Comparison of ENCODE assay signal across 9 mouse cellular contexts in genomic region chr17:56615136-56615784, GRCm38 (mm10). TPM values are rescaled to one million over a fixed set of nuclear protein-coding genes. Genes with fewer than 3 reads are reported as not detected.
DNase-seq lines count a peak whose midpoint lies in the region; ATAC-seq and TF ChIP-seq lines count a peak whose summit lies in the region.
"Had no signal": no experiment of that assay in that cellular context is flagged by ENCODE, and none has a peak within 500 bp of the region (broad histone marks: within the 10 kb centered on the region; RNA-seq: fewer than 3 reads in every experiment).

No protein-coding gene starts in this region.

- DNase-seq in cerebellum, adult 11-12 months, result peak; percentile 36
- no peak for DNase-seq in cerebellum, postnatal 25 days
- DNase-seq in 416B (ENCODE audit: low read depth), result peak; percentile 24
- peak; percentile 73 for DNase-seq in liver, adult 2 months (ENCODE audit: extremely low read depth, low read depth, low spot score)
- no peak for DNase-seq in right cerebral cortex, postnatal 25 days
- no peak for DNase-seq in frontal cortex, postnatal 14 days (ENCODE audit: low spot score in 2 of 2)

- WGBS in forebrain, embryonic 13.5 days, result 87% methylated on average over 11 of the region's 11 CpGs
- 65% methylated on average over 11 of the region's 11 CpGs for WGBS in liver, adult 2 months

- peaks cover 20% of the 10 kb centered on the region for H3K4me1 ChIP-seq in forebrain, embryonic 13.5 days
- peaks cover 14% of the 10 kb centered on the region for H3K4me1 ChIP-seq in liver, adult 2 months (ENCODE audit: control insufficient read depth, insufficient read depth, low read length)

- ATAC-seq in forebrain, embryonic 13.5 days, result no peak
- no peak for ATAC-seq in megakaryocyte-erythroid progenitor cell, adult 5-6 weeks (replicated peaks; ENCODE audit: low FRiP score, low TSS enrichment, poor library complexity, severe bottlenecking)

- H3K9me3 ChIP-seq in forebrain, embryonic 13.5 days (replicated peaks), result no peaks in the 10 kb centered on the region

- H3K4me2 ChIP-seq in forebrain, embryonic 13.5 days, result peak overlapping the region; percentile 77

- peak overlapping the region; percentile 56; the same call in 1 of the 2 replicates for H3K4me3 ChIP-seq in forebrain, embryonic 13.5 days
- H3K4me3 ChIP-seq in liver, adult 2 months (ENCODE audit: insufficient read depth, low read depth, low read length), result no peak overlapping the region

- peaks cover 62% of the 10 kb centered on the region for H3K36me3 ChIP-seq in forebrain, embryonic 13.5 days (ENCODE audit: poor library complexity, severe bottlenecking)
- H3K36me3 ChIP-seq in liver, adult 2 months (ENCODE audit: control insufficient read depth, insufficient read depth, low read length), result peaks cover 1% of the 10 kb centered on the region; the same call in 1 of the 2 replicates

- peaks cover 11% of the 10 kb centered on the region; the same call in 1 of the 2 replicates for H3K79me2 ChIP-seq in liver, adult 2 months (ENCODE audit: control insufficient read depth, insufficient read depth, low read length)

- no peak overlapping the region for H3K27ac ChIP-seq in forebrain, embryonic 13.5 days
- no peak overlapping the region for H3K27ac ChIP-seq in liver, adult 2 months (replicated peaks; ENCODE audit: insufficient read depth, low read depth, low read length)

- H3K9ac ChIP-seq in forebrain, embryonic 13.5 days, result peak overlapping the region; percentile 78
- no peak overlapping the region for H3K9ac ChIP-seq in liver, adult 2 months (ENCODE audit: low read depth, low read length)

- 0 out of 2 replicates have a peak, but pooled peaks have one; percentile 1 for TF ChIP-seq CTCF in liver, adult 2 months (IDR thresholded peaks at IDR 0.05; ENCODE audit: low read depth, low read length)

- no peak for TF ChIP-seq POLR2A in liver, adult 2 months (IDR thresholded peaks at IDR 0.05; ENCODE audit: extremely low read depth, insufficient read depth, low read length)

- no peaks in the 10 kb centered on the region for H3K27me3 ChIP-seq in forebrain, embryonic 13.5 days
- no peaks in the 10 kb centered on the region for H3K27me3 ChIP-seq in liver, adult 2 months (ENCODE audit: control insufficient read depth, insufficient read depth, low read length)

RNA-seq across cellular contexts. Expression of gene Rpl36, which starts 2.0 kb away (rescaled TPM):
- 1,314 and 1,523 TPM in 2 replicates for polyA plus RNA-seq in forebrain, embryonic 13.5 days (2015; fragmentation: Nextera tagmentation; extraction: Ambion mirVana)
- 820 and 1,038 TPM in 2 replicates for total RNA-seq in liver, adult 2 months (2014; rRNA removed)
- polyA plus RNA-seq in liver, adult 2 months (2012; rRNA removed), result 845 and 1,134 TPM in 2 replicates
- total RNA-seq in megakaryocyte-erythroid progenitor cell, adult 5-6 weeks (2014; fragmentation: Nextera tagmentation), result 2,912 and 4,512 TPM in 2 replicates
- 2,001 and 2,083 TPM in 2 replicates for total RNA-seq in megakaryocyte-erythroid progenitor cell, adult 5-6 weeks (2017)

RNA-seq across cellular contexts. Expression of gene 2410015M20Rik, which starts 5.7 kb away (rescaled TPM):
- 212 and 224 TPM in 2 replicates for polyA plus RNA-seq in forebrain, embryonic 13.5 days (2015; fragmentation: Nextera tagmentation; extraction: Ambion mirVana)
- total RNA-seq in liver, adult 2 months (2014; rRNA removed), result 201 and 208 TPM in 2 replicates
- 214 and 259 TPM in 2 replicates for polyA plus RNA-seq in liver, adult 2 months (2012; rRNA removed)
- total RNA-seq in megakaryocyte-erythroid progenitor cell, adult 5-6 weeks (2014; fragmentation: Nextera tagmentation), result 126 and 171 TPM in 2 replicates
- 82.9 and 126 TPM in 2 replicates for total RNA-seq in megakaryocyte-erythroid progenitor cell, adult 5-6 weeks (2017)

RNA-seq across cellular contexts. Expression of gene Lonp1, which starts 11.4 kb away (rescaled TPM):
- polyA plus RNA-seq in forebrain, embryonic 13.5 days (2015; fragmentation: Nextera tagmentation; extraction: Ambion mirVana), result 41.2 and 47.1 TPM in 2 replicates
- total RNA-seq in liver, adult 2 months (2014; rRNA removed), result 81.0 and 89.5 TPM in 2 replicates
- polyA plus RNA-seq in liver, adult 2 months (2012; rRNA removed), result 124 and 129 TPM in 2 replicates
- total RNA-seq in megakaryocyte-erythroid progenitor cell, adult 5-6 weeks (2014; fragmentation: Nextera tagmentation), result 59.8 and 63.2 TPM in 2 replicates
- total RNA-seq in megakaryocyte-erythroid progenitor cell, adult 5-6 weeks (2017), result 76.5 and 108 TPM in 2 replicates

RNA-seq across cellular contexts. Expression of gene Catsperd, which starts 12.7 kb away (rescaled TPM):
- 0.58 and 0.70 TPM in 2 replicates for polyA plus RNA-seq in forebrain, embryonic 13.5 days (2015; fragmentation: Nextera tagmentation; extraction: Ambion mirVana)
- 1.0 and 1.1 TPM in 2 replicates for total RNA-seq in liver, adult 2 months (2014; rRNA removed)
- 0.70 and 4.0 TPM in 2 replicates for polyA plus RNA-seq in liver, adult 2 months (2012; rRNA removed)
- total RNA-seq in megakaryocyte-erythroid progenitor cell, adult 5-6 weeks (2014; fragmentation: Nextera tagmentation), result not detected in 2 replicates
- 0.38 TPM in 1 of 2 replicates, not detected in the other for total RNA-seq in megakaryocyte-erythroid progenitor cell, adult 5-6 weeks (2017)
- total RNA-seq: gastrocnemius, postnatal 4 days had no signal

RNA-seq across cellular contexts. Expression of gene Safb, which starts 30.6 kb away (rescaled TPM):
- polyA plus RNA-seq in forebrain, embryonic 13.5 days (2015; fragmentation: Nextera tagmentation; extraction: Ambion mirVana), result 126 and 135 TPM in 2 replicates
- 20.8 and 22.9 TPM in 2 replicates for total RNA-seq in liver, adult 2 months (2014; rRNA removed)
- 36.6 and 56.2 TPM in 2 replicates for polyA plus RNA-seq in liver, adult 2 months (2012; rRNA removed)
- total RNA-seq in megakaryocyte-erythroid progenitor cell, adult 5-6 weeks (2014; fragmentation: Nextera tagmentation), result 122 and 171 TPM in 2 replicates
- 92.4 and 103 TPM in 2 replicates for total RNA-seq in megakaryocyte-erythroid progenitor cell, adult 5-6 weeks (2017)

Comparison
In these comparisons a context has a peak if more than half of its experiments do, and no peak if none do; other contexts are left out.
1. DNase-seq: peak in cerebellum, adult 11-12 months (single experiment), 416B (single experiment) and liver, adult 2 months (single experiment); none in cerebellum, postnatal 25 days (0 of 2), right cerebral cortex, postnatal 25 days (single experiment) and frontal cortex, postnatal 14 days (0 of 2).